Mouse (Mus musculus) cerebellum, adult 2 months (tissue): ENCODE measurements around the gene Zfp948. TPM values are rescaled to one million over a fixed set of nuclear protein-coding genes. Genes with fewer than 3 reads are reported as not detected.
"Not testable (repeated sequence)": the region's sequence is repeated elsewhere in the genome, so short reads cannot be mapped to it uniquely, and the experiment has no call there.

Experiments used
- DNase-seq, 2 experiments: peaks; one replicate each; pipeline ENCODE4 v3.0.0; 2021
- H3K27ac ChIP-seq: fragments of 200-500 bp; 2 replicates; pipeline ENCODE4 v1.5.1; 2012; ENCODE audit warnings: low read length, control low read depth, inconsistent platforms; ENCODE audit not compliant: insufficient read depth
- H3K27me3 ChIP-seq: fragments of 200-500 bp; 2 replicates; pipeline ENCODE4 v1.6.1; 2012; ENCODE audit warnings: inconsistent platforms, mild to moderate bottlenecking, low read length, moderate library complexity; ENCODE audit not compliant: control insufficient read depth, insufficient read depth
- H3K4me1 ChIP-seq: fragments of 200-500 bp; 2 replicates; pipeline ENCODE4 v1.6.1; 2011; ENCODE audit warnings: low read length; ENCODE audit not compliant: control insufficient read depth, insufficient read depth
- H3K4me3 ChIP-seq: fragments of 200-500 bp; replicated peaks from 2 replicates; pipeline ENCODE3; 2011; ENCODE audit warnings: mild to moderate bottlenecking, low read depth, low read length, control low read depth; ENCODE audit not compliant: insufficient read depth
- CTCF ChIP-seq: fragments of 200-500 bp; IDR thresholded peaks from 2 replicates; pipeline ENCODE4 v1.5.1; 2011; ENCODE audit warnings: low read depth, mild to moderate bottlenecking, control low read depth, low read length, moderate library complexity, borderline replicate concordance; ENCODE audit not compliant: insufficient read depth
- POLR2A ChIP-seq: fragments of 200-500 bp; IDR thresholded peaks from 2 replicates; pipeline ENCODE4 v1.6.1; 2011; ENCODE audit warnings: low read length, control low read depth, borderline replicate concordance; ENCODE audit not compliant: insufficient read depth
- WGBS: fragments of 180-500 bp; shearing (Covaris S2); methylation state at CpG from one replicate; pipeline ENCODE4 v1.1.7; 2018; 5-methylcytosine and 5-hydroxymethylcytosine counted together
- polyA plus RNA-seq: library from polyadenylated mRNA; depleted of rRNA; stranded (reverse); fragments of >200 nt; gene quantifications from 2 replicates; pipeline ENCODE4 v1.2.3, GENCODE M21; 2012; rRNA removed

The Zfp948 gene
- polyA plus RNA-seq, 1 experiment = 8.9 TPM

GRCm38 (mm10) chr17:21579493-21580175 is 12.8 kb downstream of the Zfp948 start:
- Histone ChIP-seq H3K27me3 (no peaks in the 10 kb centered on the region), H3K4me1 (no peaks in the 10 kb centered on the region), H3K4me3 (no peak overlapping the region), H3K27ac (no peak overlapping the region)
- peak in 1 of 2 experiments; percentile 34 for DNase-seq
- WGBS = 23% methylated on average over 5 of the region's 5 CpGs
- TF ChIP-seq CTCF (peak; percentile 62; the same call in 1 of the 2 replicates), POLR2A (no peak)

GRCm38 (mm10) chr17:21585521-21585920 is 18.7 kb downstream of the Zfp948 start:
- H3K4me3 ChIP-seq = no peak overlapping the region
- H3K27me3 ChIP-seq = no peaks in the 10 kb centered on the region
- WGBS = 100% methylated on average over 2 of the region's 2 CpGs
- no peak overlapping the region for H3K27ac ChIP-seq
- TF ChIP-seq CTCF (no peak), POLR2A (no peak)
- DNase-seq = no peak
- no peaks in the 10 kb centered on the region for H3K4me1 ChIP-seq

GRCm38 (mm10) chr17:21616356-21616755 is 49.5 kb downstream of the Zfp948 start:
- TF ChIP-seq CTCF (no peak), POLR2A (no peak)
- H3K4me1 ChIP-seq = no peaks in the 10 kb centered on the region
- WGBS = 78% methylated on average over 3 of the region's 3 CpGs

GRCm38 (mm10) chr17:21617352-21617751 is 50.5 kb downstream of the Zfp948 start:
- 9% methylated on average over 9 of the region's 9 CpGs for WGBS
- no peak for DNase-seq
- H3K27ac ChIP-seq = no peak overlapping the region
- H3K4me1 ChIP-seq = no peaks in the 10 kb centered on the region
- H3K4me3 ChIP-seq = no peak overlapping the region
- H3K27me3 ChIP-seq = no peaks in the 10 kb centered on the region
- TF ChIP-seq CTCF (no peak), POLR2A (no peak)

More at GRCm38 (mm10) chr17:21616356-21616755, 49.5 kb downstream of the Zfp948 start:
- H3K27me3 ChIP-seq = no peaks in the 10 kb centered on the region
- no peak overlapping the region for H3K27ac ChIP-seq
- H3K4me3 ChIP-seq = no peak overlapping the region
- DNase-seq = no peak

DNA sequence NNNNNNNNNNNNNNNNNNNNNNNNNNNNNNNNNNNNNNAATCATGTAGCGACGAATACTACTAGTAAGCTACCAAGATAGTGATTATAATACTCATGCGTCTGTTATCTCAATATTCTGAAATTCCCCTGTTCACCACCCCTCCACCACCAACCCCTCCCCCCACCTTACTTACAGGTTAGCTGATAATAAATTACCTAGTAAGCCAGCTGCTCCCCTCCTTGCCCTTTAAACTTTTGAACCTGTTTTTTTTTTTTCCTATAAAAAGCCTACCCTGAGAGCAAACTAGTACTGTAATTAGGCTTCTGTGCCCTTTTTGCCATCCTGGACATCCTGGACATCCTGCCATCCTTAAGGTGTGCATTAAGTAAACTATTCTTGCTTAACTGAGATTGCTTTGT is 56.8 kb downstream of the Zfp948 start:
- 0% methylated on average over 1 of the region's 3 CpGs for WGBS
- no peaks in the 10 kb centered on the region for H3K4me1 ChIP-seq
- H3K27ac ChIP-seq = no peak overlapping the region
- no peak overlapping the region for H3K4me3 ChIP-seq
- DNase-seq = no peak
- no peaks in the 10 kb centered on the region for H3K27me3 ChIP-seq
- TF ChIP-seq CTCF = no peak
- no peak for TF ChIP-seq POLR2A

DNA sequence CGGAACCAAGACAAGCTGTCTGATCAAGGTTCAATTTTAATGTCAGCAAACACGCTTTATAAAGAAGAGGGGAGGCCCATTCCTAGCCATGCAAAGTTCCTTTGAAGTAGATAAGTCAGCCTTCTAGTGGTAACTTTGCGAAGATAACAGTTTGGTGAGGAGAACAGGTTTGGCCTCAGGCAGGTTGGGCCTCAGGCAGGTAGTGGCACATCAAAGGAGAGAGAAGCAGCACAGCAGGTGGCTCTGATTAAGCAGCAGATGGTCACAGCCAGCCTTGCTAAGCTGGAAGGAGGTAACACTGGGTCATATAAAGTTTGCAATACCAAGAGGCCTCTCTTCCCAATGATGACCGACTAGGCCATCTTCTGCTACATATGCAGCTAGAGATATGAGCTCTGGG is 69.0 kb downstream of the Zfp948 start:
- H3K4me1 ChIP-seq, H3K27me3 ChIP-seq, DNase-seq, H3K27ac ChIP-seq, H3K4me3 ChIP-seq: not testable (repeated sequence)
- 76% methylated on average over 4 of the region's 4 CpGs for WGBS

Other genes starting within 250 kb of the Zfp948 start
- 1.8 TPM in 2 replicates for gene Zfp677, start 183.3 kb upstream of the Zfp948 start, polyA plus RNA-seq
- 1.5 and 1.7 TPM in 2 replicates for gene Zfp54, start 143.8 kb upstream of the Zfp948 start, polyA plus RNA-seq
- 4.3 and 4.8 TPM in 2 replicates for gene Zfp51, start 116.6 kb upstream of the Zfp948 start, polyA plus RNA-seq
- gene Zfp53, start 78.0 kb upstream of the Zfp948 start, polyA plus RNA-seq = 3.4 TPM in 2 replicates
- gene Zfp52, start 31.5 kb upstream of the Zfp948 start, polyA plus RNA-seq = 3.5 and 4.0 TPM in 2 replicates
- 6.5 and 7.3 TPM in 2 replicates for gene Zfp983, start 83.6 kb downstream of the Zfp948 start, polyA plus RNA-seq
- 5.3 and 5.5 TPM in 2 replicates for gene Gm10226, start 124.9 kb downstream of the Zfp948 start, polyA plus RNA-seq
- 9.7 and 10.1 TPM in 2 replicates for gene Zfp760, start 140.7 kb downstream of the Zfp948 start, polyA plus RNA-seq
- gene Zfp229, start 163.8 kb downstream of the Zfp948 start, polyA plus RNA-seq = 3.8 and 4.6 TPM in 2 replicates